Mouse (Mus musculus): ENCODE data around the gene Tssk2.

- peak; percentile 80; the same call in 1 of the 2 replicates for TF ChIP-seq CTCF (IDR thresholded peaks at IDR 0.05; ENCODE audit: borderline replicate concordance, extremely low read depth, insufficient read depth, insufficient read length)
- no peak for TF ChIP-seq POLR2A (IDR thresholded peaks at IDR 0.05; ENCODE audit: borderline replicate concordance, extremely low read depth, insufficient read depth, insufficient read length, poor library complexity, severe bottlenecking)
Measured at GRCm38 (mm10) chr16:17848928-17849327, 49.5 kb upstream of the Tssk2 start.
